Mouse (Mus musculus): ENCODE measurements around the gene Nxph3. TPM values are rescaled to one million over a fixed set of nuclear protein-coding genes. Genes with fewer than 3 reads are reported as not detected.

The Nxph3 gene
- total and polyA plus RNA-seq, 3 experiments, result 0.17 TPM; not detected in 2

- no peaks in the 10 kb centered on the region for H3K36me3 ChIP-seq (replicated peaks in 1 of 2; ENCODE audit: control insufficient read depth in 1 of 2, insufficient read depth in 1 of 2, low read length in 1 of 2)
- TF ChIP-seq BHLHE40 (IDR thresholded peaks at IDR 0.05; ENCODE audit: low read depth, low read length) (peak; percentile 22; the same call in 1 of the 2 replicates), IRF4 (IDR thresholded peaks at IDR 0.05; ENCODE audit: low read depth, low read length) (no peak)
- no peak overlapping the region for H3K4me3 ChIP-seq (replicated peaks in 1 of 3; ENCODE audit: low read depth in 2 of 3, low read length in 2 of 3, poor library complexity in 1 of 3)
- H3K9ac ChIP-seq (ENCODE audit: insufficient read depth, low read depth), result no peak overlapping the region
- H3K4me1 ChIP-seq (ENCODE audit: control insufficient read depth in 1 of 2, insufficient read depth in 2 of 2), result no peaks in the 10 kb centered on the region
- no peak overlapping the region for H3K4me2 ChIP-seq (ENCODE audit: insufficient read depth, low read depth, poor library complexity, severe bottlenecking)
- no peaks in the 10 kb centered on the region for H3K79me2 ChIP-seq (replicated peaks; ENCODE audit: control insufficient read depth, extremely low read depth, insufficient read depth, poor library complexity, severe bottlenecking)
- H3K9me3 ChIP-seq (replicated peaks; ENCODE audit: low read length), result peaks cover 12% of the 10 kb centered on the region
- no peak overlapping the region for H3K27ac ChIP-seq (ENCODE audit: insufficient read depth, low read depth)
- in situ Hi-C loops (cut with MboI; ENCODE audit: low pct_ligation_motif_present, low pct_unique_long_range_greater_than_20kb, low sequenced_read_pairs) (no loop called here), dilution Hi-C loops (cut with MboI; ENCODE audit: extremely low pct_ligation_motif_present, extremely low pct_unique_long_range_greater_than_20kb, low sequenced_read_pairs) (no loop called here)
- no peak for DNase-seq (ENCODE audit: extremely low read depth)
- H3K27me3 ChIP-seq (replicated peaks), result peaks cover 89% of the 10 kb centered on the region
These were observed 42.7 kb upstream of the Nxph3 start for GRCm38 (mm10) chr11:95557032-95557431.

GRCm38 (mm10) chr11:95555279-95555678 is 40.9 kb upstream of the Nxph3 start:
- Histone ChIP-seq H3K9me3 (replicated peaks; ENCODE audit: low read length) (peaks cover 12% of the 10 kb centered on the region), H3K4me3 (replicated peaks in 1 of 3; ENCODE audit: low read depth in 2 of 3, low read length in 2 of 3, poor library complexity in 1 of 3) (no peak overlapping the region), H3K27ac (ENCODE audit: insufficient read depth, low read depth) (no peak overlapping the region), H3K4me1 (ENCODE audit: control insufficient read depth in 1 of 2, insufficient read depth in 2 of 2) (no peaks in the 10 kb centered on the region), H3K9ac (ENCODE audit: insufficient read depth, low read depth) (no peak overlapping the region), H3K79me2 (replicated peaks; ENCODE audit: control insufficient read depth, extremely low read depth, insufficient read depth, poor library complexity, severe bottlenecking) (no peaks in the 10 kb centered on the region), H3K36me3 (replicated peaks in 1 of 2; ENCODE audit: control insufficient read depth in 1 of 2, insufficient read depth in 1 of 2, low read length in 1 of 2) (no peaks in the 10 kb centered on the region), H3K4me2 (ENCODE audit: insufficient read depth, low read depth, poor library complexity, severe bottlenecking) (no peak overlapping the region), H3K27me3 (replicated peaks) (peaks cover 91% of the 10 kb centered on the region)
- no peak for TF ChIP-seq RCOR1 (conservative IDR thresholded peaks at IDR 0.05; ENCODE audit: low read depth, low read length)
- TF ChIP-seq MEF2A (IDR thresholded peaks at IDR 0.05; ENCODE audit: borderline replicate concordance, low read depth, low read length), result no peak
- no peak for TF ChIP-seq HCFC1 (IDR thresholded peaks at IDR 0.05; ENCODE audit: low read depth, low read length)
- TF ChIP-seq MXI1 (IDR thresholded peaks at IDR 0.05; ENCODE audit: low read depth, low read length), result no peak
- dilution Hi-C loops (cut with MboI; ENCODE audit: extremely low pct_ligation_motif_present, extremely low pct_unique_long_range_greater_than_20kb, low sequenced_read_pairs) (no loop called here), in situ Hi-C loops (cut with MboI; ENCODE audit: low pct_ligation_motif_present, low pct_unique_long_range_greater_than_20kb, low sequenced_read_pairs) (no loop called here)
- no peak for DNase-seq (ENCODE audit: extremely low read depth)

- peaks cover 85% of the 10 kb centered on the region for H3K27me3 ChIP-seq (replicated peaks)
These were observed 36.1 kb upstream of the Nxph3 start for GRCm38 (mm10) chr11:95550301-95551021.

More at GRCm38 (mm10) chr11:95550301-95551021, 36.1 kb upstream of the Nxph3 start:
- H3K4me3 ChIP-seq (replicated peaks in 1 of 3; ENCODE audit: low read depth in 2 of 3, low read length in 2 of 3, poor library complexity in 1 of 3), result no peak overlapping the region
- TF ChIP-seq ZMIZ1 (IDR thresholded peaks at IDR 0.05; ENCODE audit: low read depth, low read length) (no peak), PAX5 (IDR thresholded peaks at IDR 0.05; ENCODE audit: low read length) (no peak), MAZ (IDR thresholded peaks at IDR 0.05; ENCODE audit: low read depth, low read length) (no peak), NRF1 (IDR thresholded peaks at IDR 0.05; ENCODE audit: low read depth, low read length) (no peak), TBP (conservative IDR thresholded peaks at IDR 0.05; ENCODE audit: low read depth, low read length) (no peak), MAX (IDR thresholded peaks at IDR 0.05; ENCODE audit: low read length) (no peak), RCOR1 (conservative IDR thresholded peaks at IDR 0.05; ENCODE audit: low read depth, low read length) (no peak)
- no peak overlapping the region for H3K27ac ChIP-seq (ENCODE audit: insufficient read depth, low read depth)
- no peaks in the 10 kb centered on the region for H3K4me1 ChIP-seq (ENCODE audit: control insufficient read depth in 1 of 2, insufficient read depth in 2 of 2)
- in situ Hi-C loops (cut with MboI; ENCODE audit: low pct_ligation_motif_present, low pct_unique_long_range_greater_than_20kb, low sequenced_read_pairs) (no loop called here), dilution Hi-C loops (cut with MboI; ENCODE audit: extremely low pct_ligation_motif_present, extremely low pct_unique_long_range_greater_than_20kb, low sequenced_read_pairs) (no loop called here)
- H3K9me3 ChIP-seq (replicated peaks; ENCODE audit: low read length), result peaks cover 12% of the 10 kb centered on the region
- no peaks in the 10 kb centered on the region for H3K36me3 ChIP-seq (replicated peaks in 1 of 2; ENCODE audit: control insufficient read depth in 1 of 2, insufficient read depth in 1 of 2, low read length in 1 of 2)
- H3K4me2 ChIP-seq (ENCODE audit: insufficient read depth, low read depth, poor library complexity, severe bottlenecking), result no peak overlapping the region
- no peaks in the 10 kb centered on the region for H3K79me2 ChIP-seq (replicated peaks; ENCODE audit: control insufficient read depth, extremely low read depth, insufficient read depth, poor library complexity, severe bottlenecking)
- no peak overlapping the region for H3K9ac ChIP-seq (ENCODE audit: insufficient read depth, low read depth)
- no peak for DNase-seq (ENCODE audit: extremely low read depth)

All from CH12.LX (cell line).